Mouse (Mus musculus): ENCODE measurements at regions not wholly inside any gene's neighbourhood (a gene's known extent, or its start where the extent isn't known, plus 50 kb on each side); places are given as distances from the start of the nearest gene placed in this dataset.

DNA sequence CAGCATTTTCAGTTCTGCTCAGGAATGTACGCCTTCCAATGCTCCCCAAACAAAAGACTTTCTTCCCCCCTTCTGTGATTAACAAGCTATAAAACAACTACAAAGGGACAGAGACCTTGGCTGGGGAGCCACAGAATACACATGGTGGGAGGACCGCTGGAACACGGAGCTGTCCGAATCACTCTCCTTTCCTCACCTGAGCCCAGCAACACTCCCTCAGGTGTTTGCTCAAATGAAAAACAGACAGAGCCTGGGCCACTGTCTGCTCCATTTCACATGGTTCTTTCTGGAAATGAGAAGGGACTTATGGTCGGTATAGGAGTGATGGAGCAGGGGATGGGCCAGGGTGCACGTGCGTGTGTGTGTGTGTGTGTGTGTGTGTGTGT, 215.9 kb downstream of the Mreg start:
- no peak for DNase-seq

DNA sequence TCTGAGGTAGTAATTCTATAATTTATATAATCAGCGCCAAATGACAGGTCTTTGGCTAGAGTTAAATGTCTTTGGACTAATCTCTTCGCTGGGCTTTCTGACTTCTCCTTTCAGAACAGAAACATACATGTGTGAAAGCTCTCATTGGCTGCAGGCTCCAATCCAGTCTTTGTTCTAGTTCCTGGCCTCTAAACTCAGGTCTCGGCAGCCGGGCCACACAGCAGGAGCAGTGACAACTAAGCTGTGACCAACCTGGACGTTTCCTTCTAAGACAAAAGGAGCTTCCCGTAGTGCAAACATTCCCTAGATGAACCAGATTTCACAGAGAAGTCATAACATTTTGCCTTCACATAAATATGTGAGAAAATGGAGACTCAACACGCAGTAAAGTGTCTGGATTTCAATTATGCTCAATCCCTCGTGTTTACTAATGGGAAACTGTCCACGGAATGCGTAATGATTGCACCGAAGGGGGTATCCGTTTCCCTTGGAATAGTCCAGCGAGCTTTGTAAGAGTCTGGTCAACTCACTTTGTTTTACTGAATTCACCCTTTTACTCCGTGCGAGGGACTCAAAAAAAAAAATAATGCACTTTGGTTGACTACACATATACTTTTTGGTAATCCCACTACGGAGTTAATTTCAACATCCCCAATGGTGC, 216.4 kb downstream of the Mreg start:
- no peak for DNase-seq

DNA sequence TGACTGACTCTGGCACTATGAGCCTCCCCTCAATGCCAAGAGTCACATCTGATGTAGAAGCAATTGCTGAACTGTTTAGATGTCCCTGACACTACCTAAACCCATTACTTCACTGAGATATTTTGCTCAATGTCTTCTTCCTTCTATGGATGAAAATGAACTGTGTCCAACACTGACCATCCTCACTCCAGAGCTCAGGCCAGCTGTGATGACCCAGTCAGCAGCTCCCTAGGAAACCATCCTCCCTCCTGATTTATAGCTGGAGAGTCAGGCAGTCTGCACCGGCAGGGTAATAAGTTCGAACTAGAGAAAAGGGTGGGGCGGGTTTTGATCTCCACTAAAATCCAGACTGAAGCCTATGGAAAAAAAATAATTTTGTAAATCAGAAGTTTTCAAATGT, 221.2 kb downstream of the Mreg start:
- no peak for DNase-seq

DNA sequence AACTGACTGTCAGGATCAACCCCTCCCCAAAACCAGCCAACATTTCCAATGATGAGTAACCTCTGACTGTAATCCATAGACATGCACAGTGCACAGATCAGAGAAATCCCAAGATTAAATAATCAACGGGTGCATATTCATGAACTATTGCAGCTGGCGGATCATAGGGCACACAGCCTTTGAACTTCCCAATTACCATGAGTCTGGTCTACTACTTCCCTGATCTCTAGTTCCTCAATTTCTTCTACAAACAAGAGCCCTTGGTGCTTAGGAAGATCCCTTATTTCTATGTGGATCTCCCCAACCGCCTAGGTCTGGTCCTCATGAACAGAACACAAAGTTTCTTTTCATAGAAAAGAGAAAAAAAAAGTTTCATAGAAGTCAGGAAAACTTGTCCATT, 224.0 kb downstream of the Mreg start:
- DNase-seq: no peak

DNA sequence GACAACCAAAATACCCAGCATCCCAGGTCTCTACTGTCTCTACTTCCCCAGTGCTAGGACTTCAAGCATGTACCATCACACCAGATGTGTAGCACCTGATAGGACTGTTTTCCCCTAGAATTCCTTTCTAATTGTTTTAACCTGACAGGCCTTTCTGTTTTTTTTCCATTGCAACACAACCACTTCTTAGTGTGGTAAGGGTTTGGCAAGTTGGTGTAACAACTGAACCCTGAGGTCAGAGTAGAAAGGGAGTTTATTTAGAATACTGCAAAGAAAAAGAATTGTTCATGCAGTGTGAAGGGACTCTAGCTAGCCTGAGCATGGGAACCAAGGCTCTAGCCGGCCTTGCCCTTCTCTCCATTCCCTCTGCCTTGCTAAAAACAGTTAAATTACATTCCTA, 226.1 kb downstream of the Mreg start:
- DNase-seq: no peak

DNA sequence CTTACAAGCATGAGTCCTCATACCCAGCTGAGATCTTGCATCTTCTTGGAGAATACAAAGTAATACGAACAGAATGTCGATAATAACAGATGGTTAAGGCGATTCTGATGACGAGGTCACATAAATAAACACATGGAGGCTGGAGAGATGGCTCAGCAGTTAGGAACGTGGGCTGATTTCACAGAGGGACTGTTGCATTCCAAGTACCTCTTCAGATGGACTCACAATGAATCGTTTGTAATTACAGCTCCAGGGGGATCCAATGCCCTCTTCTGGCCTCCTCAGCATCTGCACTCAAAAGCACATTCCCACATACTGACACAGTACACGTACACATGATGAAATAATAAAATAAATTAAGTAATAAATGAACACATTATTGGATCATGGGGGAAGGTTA, 228.3 kb downstream of the Mreg start:
- no peak for DNase-seq

DNA sequence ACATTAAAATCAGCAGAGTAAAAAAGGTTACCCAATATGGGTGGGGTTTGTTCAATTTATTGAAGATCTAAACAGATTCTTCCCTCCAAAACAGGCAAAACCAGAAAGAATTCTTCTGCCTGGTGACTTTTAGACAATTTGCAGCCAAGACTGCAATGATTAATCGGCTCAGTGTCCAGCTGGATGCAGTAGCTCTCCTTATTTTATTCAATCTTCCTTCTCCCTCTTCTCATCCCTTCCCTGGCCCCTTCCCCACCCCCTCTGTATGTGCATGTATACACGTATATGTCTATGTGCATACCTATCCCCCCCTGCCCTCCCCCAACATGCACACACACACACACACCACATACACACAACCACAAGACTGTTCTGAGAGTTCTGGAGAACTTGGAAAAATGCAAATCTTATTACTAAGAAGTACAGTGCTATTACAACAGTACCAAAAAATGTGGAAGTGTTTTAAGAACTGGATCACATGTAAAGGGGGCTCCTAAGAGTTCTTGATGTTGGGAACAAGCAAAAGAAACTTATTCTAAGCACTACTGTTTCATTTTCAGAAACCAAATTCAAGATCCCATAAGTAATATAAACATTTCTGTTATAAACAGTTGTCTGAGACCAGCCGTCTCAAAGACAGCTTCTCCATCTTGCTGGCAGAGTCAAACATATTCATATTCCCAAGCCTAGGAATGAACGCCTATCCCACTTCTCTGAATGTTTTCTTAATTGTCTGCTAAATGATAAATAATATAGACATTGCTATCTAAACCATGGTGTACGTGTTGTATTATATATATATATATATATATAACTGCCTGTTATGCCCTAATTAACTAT, 229.5 kb downstream of the Mreg start:
- no peak for DNase-seq

DNA sequence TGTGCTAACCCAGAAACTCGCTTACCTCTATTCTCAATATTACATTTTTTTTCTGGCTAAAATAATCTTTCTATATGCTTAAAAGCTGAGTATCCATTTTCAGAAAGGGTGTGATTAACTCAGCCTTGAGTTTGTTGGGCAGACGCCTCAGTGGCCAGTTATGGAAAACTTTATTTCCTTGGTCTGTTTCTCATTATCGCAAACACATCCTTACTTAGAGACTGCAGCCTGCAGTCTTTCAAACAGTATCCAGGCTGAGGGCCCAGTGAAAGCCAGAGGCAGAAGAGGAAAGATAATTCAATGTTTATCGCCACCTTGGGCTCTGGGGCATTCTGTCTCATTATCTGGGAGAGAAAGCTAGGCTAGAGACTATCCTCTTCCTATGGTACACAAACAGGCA, 231.5 kb downstream of the Mreg start:
- DNase-seq: no peak

DNA sequence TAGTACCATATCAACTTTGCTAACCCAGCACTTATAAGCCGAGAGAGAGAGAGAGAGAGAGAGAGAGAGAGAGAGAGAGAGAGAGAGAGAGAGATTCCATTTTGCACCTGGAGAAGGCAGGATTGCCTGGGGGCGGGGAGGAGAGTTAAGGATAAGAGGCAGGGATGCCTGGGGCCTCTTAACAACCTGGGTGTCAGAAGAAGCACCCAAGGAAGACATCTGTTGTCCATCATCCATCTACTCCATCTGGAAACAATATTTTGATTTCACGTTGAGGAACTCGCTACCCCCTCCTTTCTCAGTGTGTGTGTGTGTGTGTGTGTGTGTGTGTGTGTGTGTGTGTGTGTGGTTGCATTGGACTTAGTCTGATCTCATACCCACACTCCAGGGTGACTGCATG, 232.8 kb downstream of the Mreg start:
- no peak for DNase-seq

DNA sequence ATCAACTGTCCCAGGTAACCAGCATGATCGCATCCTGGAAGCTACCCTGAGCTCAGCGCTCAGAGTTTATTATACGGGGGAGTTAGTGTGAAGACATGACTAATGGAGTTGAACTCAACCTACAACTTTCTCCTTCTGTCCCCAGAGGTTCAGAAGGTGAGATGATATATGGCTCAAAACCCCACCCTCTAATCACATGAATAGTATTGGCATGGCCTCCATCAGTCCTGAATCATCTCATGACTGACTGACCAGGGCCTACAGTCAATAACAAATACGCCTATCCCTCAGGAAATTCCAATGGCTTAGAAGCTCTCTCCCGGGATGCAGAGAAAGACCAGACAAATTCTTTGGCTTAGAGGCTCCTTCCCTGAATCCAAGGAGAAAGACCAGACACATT, 234.7 kb downstream of the Mreg start:
- DNase-seq: no peak

DNA sequence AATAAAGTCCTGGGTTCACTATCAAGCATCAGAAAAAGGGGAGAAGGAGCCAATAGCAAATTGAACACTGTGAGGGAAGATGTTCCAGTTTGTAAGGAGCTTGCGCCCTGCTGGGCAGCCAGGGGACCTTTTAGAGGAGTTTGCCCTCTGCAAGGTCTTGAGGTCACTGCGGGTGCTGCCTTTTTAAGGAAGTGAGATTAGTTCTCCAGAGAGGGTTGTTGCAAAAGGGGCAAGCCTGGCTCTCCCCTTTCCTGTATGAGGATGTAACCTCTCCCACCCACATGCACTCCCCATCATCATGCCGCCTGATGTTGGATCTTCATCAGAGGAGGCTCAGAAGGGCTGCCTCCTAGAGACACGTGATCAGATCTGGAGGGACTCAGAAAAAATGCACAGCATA, 237.4 kb downstream of the Mreg start:
- peak; percentile 8 for DNase-seq

DNA sequence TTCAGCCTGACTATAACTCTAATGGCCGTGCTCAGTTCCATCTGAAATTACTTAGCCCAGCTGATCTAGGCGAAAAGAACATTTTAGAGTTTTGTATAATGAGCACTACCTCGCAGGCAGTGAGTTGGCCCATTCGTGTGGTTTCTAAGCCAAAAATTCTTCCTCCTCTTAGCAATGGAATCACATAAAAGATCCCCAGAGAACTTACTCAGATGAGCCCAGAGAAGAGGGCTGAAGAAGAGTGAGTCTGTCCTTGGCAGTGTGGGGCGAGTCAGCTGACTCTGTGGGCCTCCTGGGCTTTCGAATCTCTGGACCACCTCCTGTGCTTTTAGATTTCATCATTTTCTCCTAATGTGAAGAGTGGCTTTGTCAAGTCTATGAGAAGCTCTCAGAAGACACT, 240.2 kb downstream of the Mreg start:
- DNase-seq: no peak

DNA sequence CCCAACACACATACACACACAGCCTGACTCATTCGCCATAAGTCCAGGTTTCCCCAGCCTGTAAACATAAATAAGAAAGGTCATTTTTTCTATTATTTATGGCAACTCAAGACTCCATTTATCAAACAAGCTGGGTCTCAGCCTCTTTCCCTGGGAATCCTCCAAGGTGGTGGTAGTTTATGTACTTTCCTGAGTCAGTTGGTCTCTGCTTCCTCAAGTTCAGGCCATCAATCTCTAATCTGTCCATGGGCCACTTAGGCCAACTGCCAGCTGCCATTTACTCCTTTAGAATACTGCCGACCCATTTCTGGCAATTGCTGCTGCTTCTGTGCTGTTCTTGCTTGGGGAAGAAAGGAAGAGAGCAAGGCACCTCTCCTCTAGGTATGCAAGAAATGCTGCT, 241.3 kb downstream of the Mreg start:
- no peak for DNase-seq

DNA sequence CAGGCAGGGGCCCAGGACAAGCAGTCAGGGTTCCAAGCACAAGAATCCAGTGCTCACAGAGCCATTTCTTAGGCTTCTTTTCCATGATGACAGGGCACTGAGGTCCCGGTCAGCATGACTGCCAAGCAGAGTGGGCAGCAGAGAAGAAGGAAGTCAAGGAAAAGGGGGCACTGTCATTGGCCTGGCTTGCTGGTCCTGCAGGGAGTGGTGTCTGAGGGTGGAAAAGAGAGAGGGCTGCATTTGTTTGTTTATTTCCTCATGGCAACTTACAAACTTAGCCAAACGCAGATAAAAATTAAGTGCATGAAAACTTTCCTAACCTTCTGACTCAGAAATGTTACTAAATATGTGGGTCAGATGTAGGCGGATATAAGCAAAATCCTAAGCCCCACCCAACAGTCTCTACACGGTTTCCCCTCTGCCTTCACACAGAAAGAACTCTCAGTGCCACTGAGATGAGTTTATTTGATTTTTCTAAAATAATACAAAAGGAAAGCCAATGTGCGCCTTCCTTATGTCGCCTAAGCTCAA, 244.5 kb downstream of the Mreg start:
- no peak for DNase-seq

DNA sequence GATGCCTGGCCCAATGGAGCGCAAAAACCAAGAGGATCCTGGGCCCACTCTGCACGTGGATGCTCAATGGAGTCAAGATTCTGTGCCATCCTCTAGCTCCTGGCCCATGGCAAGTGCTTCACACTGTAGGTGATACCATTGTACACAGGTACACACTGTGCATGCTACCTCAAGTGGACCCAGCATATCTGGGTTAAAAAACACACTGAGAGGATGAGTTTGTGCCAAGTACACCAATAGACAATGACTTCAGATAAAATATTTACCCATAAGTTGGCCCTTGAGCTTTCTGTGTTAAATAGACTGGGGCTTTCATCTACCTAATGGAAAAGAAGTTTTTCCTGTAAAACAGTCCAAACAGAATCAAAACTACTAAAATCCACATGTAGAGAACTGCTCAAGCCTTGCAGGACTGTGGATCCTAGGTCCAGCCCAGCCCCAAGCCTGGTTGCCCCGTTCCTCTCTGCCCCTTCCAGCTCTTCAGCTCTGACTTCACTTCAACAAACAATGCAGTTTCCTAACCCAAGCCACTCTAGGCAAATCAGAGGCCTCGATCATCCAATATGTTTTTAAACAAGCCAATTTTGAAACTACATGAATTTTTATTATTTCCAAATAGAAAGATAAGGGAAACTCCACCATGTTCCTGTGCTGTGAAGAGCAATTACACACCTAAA, 247.5 kb downstream of the Mreg start:
- no peak for DNase-seq

DNA sequence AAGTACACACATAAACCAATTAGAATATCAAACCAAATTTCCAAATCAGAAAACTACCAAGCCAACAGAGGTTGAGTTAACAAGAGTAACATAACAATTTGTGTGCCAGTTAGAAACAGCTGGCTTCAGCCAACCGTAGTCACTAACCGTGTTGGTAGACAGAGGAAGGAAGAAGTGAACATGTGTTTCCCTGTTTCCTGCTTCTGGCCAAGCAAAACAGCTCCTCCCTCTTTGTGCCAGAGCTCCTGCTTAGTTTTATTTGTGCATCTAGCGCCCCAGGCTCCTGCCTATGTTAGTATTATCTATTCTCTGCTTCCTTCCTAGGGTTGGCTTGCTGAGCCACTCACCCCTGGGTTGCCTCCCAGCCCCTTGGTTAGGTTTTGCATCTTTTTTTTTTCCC, 255.2 kb downstream of the Mreg start:
- DNase-seq: peak; percentile 7

DNA sequence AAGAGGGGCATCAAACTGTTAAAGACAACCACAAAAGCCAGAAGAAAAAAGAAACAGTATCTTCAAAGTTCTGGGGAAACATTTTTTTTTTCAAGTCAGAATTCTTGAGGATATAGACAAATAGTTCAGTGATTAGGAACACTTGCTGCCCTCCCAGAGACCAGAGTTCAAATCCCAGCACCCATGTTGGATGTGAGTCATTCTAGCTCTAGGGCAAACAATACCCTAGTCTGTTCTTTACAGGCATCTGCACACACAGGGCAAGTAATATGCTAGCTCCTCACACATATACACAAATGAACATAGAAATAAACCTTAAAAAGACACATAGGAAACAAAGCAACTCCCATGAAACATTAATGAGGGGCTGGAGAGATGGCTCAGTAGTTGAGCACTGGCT, 256.8 kb downstream of the Mreg start:
- no peak for DNase-seq

DNA sequence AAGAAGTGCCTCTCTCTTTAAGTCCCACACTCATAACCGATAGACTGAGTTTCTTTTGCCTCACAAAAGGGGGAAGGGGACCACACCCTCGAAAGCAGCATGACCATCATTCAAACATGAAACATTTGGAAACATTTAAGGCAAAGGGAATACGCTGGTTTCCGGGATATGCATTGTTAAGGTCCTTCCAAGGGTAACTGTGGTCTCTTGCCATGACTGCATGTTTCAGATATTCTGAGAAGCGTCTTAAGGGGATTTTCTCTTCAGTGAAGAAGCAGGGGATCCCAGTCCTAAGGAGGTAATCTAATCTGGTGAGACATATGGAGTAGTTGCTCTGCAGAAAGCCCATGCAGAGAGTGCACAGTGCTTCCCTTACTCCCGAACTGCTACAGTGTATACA, 258.8 kb downstream of the Mreg start:
- DNase-seq: no peak

DNA sequence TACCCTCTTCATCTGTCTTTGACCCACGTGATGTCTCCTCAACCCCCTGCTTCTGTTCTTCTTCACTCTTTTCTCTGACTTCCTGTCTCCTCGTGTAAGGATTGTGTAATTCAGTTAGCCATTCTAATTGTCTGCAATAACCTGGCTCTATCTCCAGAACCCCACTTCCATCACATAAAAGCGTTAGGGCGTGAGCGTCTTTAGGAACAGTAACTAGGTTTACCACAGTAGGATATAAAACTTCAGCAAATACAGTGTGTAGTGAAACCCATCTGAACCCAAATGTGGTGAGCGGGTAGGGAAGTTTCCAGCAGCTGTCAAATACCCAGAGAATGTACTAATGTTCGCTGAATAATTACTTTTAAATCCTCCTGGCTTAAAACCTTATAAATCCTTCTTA, 262.6 kb downstream of the Mreg start:
- DNase-seq: no peak

DNA sequence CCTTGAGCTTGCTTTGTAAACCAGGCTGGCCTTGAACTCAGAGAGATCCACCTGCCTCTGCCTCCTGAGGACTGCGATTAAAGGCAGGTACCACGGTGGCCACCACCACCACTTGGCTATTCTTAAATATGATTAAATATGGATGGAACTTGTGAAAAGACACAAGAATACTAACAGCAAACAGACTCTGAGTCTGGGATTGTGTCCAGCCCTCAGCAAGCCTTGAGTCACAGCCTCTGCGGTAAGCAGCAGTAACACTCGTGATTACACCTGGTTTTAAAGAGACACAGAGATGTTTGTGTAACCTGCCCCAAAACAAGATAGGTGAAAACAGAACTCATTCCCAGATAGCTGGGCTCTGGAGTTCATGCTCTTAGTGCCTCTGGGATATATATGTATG, 263.4 kb downstream of the Mreg start:
- DNase-seq: no peak

DNA sequence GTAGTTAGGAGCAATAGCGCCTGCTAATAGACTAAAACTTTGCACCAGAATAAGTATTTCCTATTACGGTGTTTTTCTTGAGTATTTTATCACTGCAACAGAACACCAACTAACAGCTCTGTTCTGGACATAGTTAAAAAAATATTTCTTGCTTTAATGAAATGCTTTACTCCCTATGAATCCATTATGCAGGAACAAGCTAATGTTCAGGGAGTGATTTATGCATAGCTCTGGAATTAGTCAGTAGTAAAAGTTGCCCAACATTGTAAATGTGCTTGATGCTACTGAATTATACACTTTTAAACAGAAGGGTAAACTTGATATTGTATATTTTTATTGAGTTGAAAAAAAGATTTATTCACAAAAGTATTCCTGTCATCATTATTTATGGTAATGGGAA, 264.6 kb downstream of the Mreg start:
- DNase-seq: no peak

DNA sequence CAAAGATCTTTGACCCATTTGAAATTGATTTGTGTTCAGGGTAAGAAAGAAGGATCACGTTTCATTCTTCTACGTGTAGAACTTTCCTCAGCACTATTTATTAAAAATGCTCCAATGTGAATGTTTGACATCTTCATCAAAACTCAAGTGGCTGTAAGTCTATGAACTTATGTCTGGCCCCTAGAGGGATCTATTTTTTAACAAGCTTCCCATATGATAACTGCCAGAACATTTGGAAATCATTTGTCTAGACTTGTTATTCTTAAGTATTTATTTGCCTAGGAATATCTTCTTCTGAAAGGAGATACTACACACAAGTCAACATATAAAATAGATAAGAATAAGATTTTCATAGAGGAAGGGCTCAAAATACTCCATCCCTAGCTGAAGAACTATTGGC, 265.2 kb downstream of the Mreg start:
- no peak for DNase-seq

DNA sequence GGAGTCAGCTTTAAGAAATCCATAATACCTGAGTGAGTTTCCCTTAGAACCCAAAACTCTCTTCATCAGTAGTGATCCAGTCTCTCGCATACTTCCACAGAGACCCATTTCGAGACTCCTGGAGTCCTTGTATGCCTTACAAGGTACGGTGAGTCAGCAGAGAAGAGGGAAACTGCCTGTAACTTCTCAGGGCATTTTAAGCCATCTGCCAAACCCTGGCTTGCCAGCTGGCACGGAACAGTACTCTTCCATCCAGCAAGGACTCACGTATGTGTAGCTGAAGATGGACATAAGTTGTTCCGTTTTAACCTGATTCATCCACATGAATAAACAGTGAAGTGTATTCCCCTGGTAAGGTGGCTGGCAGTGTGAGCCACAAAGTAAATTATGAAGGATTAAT, 267.0 kb downstream of the Mreg start:
- DNase-seq: no peak

DNA sequence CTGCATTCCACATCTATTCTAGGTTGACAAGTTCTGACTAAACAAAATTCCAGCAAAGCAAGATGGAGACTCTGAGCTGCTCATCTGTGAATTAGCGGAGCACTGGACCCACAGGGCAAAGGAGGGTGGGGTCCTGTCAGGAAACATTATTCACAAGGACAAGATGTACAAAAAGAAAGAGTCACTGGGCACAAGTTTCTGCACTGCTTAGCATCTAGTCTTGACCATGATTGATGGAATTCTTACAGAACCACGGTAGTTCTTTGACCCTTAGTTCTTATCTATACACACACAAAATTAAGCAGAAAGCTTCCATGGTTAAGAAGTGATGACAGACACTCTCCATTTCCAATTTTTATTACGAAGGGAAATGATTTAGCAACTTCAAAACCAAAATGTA, 267.6 kb downstream of the Mreg start:
- no peak for DNase-seq

Data from liver (tissue).